Mouse (Mus musculus) mouse trophoblast stem cell (cell line): ENCODE results near the gene Ctdsp2.

Experiments
- in situ Hi-C, 2 experiments: fragments of 300-500 bp; cut with MseI, MboI; formaldehyde crosslinking; loops; 2 replicates in 1 of 2; 3 replicates in 1 of 2; pipeline ENCODE4 v1.15.1; 2025

Gene Ctdsp2

DNA sequence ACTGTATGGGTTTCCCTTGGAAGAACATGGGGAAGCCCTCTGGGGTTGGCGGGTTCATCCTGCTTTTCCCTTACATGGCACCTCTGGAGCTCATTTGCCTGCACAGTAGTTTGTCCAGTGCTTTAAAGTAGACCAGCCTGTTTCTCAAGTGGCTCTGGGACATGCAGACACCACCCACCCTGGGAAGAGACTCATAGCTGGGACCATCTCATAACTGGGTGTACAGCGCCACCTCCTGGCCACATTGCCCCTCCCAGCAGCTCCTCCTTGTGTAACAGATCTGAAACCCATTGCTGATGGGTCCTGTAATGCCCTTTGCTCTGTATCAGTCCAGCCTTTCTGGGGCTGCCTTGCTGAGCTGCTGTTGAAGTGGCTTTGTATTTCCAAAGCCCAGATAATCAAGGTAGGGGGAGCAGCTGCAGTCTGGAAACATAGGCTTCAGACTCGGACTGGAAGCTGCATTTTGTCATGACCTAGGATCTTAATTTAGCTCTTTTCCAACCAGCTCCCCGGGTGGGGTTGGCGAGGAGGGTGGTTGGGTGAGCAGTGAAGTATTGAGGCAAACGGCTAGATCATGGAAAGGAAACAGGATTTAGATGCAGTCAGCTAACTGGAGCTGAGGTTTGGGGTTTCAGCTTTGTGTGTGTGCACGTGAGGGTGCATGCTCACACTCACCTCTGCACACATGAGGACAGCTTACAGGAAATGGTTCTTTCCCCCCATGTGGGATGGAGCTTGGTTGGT is 12.0 kb downstream of the Ctdsp2 start:
- in situ Hi-C loops: loop anchor here (5.0 kb wide), 1 partner anchor 73 kb away; no protein-coding TSS in a partner anchor

DNA sequence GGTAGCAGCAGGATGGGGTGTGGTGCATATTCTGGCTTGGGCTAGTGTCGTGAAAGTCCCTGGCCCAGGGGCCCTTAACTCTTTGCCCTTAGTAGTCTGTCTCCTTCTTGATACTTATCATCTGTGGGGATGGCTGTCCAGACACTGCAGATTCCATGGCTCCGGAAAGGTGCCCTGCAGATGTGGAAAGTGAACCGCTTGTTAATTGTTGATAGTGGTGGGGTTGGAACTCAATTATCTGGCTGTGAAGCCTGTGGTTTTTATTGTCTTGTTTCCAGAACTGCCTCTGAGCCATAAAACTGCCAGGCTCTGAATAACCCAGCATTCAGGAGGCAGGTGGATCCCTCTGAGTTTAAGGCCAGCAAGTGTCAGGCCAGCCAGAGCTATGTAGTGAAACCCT is 13.2 kb downstream of the Ctdsp2 start:
- in situ Hi-C loops: loop anchor here (5.0 kb wide), 1 partner anchor 74 kb away; no protein-coding TSS in a partner anchor

DNA sequence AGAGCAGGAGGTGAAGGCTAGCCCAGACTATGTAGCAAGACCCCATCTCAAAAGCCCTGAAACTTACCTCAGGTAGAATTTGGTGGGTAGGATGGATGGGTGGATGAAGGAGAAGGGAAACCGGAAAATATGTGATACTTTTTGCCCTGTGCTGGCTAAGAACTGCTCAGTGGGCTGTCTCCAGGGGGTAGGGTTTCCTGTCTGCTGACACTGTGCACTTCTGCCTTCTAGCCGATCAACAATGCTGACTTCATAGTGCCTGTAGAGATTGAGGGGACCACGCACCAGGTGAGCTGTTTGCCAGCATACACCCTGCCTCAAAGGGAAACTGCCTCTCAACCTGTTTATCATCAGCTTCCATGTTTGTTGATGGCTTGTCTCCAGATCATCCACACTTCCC is 15.1 kb downstream of the Ctdsp2 start:
- in situ Hi-C loops: loop anchor here (5.0 kb wide), 1 partner anchor 76 kb away; no protein-coding TSS in a partner anchor

DNA sequence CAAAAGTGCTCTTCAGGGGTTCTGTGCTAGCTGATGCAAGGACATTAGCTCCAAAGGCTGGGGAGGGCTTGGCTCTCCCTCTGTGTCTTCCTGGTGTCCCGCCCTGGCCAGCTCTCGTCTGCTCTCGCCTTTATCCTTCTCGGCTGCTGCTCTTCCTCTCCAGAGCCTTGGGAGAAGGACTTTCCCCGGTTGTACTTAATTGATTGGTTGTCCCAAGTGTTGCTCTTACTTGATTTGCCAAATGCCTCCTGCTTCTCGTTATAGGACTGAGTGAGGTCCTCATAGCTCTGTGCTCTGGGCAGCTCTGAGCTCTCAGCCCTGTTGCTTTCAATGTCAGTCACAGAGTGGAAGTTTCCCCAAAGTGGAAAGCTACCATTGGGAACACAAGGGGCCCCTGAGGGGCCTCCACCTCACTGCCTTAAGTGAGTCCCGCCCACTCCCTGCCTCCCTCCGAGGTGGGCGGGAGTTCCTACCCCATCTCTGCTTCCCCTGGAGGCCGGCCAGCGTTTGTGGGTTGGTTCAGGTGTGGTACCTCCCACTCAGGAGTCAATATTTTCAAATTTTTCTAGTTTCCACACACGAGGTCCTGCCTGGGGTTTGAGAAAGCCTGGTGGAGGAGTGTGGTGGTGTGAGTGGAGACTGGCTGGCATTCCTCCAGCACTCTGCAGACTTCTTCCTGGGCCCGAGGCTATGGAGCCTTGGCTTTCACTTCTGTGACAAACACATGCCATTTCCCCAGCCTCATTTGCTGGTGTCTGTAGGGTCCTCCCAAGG is 19.0 kb downstream of the Ctdsp2 start:
- in situ Hi-C loops: no loop called here

DNA sequence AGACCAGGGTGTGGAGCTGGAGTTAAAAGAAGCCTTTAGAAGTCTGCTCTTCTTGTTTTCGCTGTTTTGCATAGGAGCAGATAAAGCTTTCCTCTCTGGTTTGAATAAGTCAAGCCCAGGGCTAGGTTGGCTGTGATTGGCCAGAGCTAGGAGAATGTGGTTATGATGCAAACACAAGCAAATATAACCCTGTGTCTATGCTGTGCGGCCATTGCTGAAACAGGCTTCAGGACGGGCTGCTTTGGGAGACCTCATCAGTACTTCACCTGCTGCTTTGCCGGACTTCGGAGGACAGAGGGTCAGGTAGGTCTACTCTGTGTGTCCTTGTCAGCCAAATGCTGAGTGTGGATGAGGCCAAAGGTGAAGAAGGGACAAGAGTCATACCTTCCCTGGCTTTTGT is 22.0 kb downstream of the Ctdsp2 start, which contains the start of gene Avil:
Gene Avil, plus strand, starts transcription at position 181 of the 400 bp plus-strand sequence.
- in situ Hi-C loops: no loop called here

DNA sequence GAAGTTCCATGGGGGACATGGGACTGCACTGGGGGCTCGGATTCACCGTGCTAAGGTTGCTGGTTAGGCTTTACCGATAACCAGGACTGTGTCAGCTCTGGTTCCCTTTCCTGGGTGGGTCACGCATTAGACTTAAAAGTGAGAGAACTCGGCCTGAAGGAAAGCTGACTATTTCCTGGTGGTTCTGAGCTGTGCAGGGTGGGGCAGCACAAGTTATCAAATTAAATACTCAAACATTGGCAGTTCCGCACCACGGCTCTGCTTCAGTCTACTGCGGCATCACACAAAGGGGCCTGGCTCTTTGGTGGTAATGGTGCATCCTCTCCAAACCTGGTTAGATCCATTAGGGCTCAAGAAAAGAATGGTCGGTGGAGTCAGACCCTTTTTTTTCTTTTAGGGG is 22.8 kb downstream of the Ctdsp2 start:
- in situ Hi-C loops: no loop called here

DNA sequence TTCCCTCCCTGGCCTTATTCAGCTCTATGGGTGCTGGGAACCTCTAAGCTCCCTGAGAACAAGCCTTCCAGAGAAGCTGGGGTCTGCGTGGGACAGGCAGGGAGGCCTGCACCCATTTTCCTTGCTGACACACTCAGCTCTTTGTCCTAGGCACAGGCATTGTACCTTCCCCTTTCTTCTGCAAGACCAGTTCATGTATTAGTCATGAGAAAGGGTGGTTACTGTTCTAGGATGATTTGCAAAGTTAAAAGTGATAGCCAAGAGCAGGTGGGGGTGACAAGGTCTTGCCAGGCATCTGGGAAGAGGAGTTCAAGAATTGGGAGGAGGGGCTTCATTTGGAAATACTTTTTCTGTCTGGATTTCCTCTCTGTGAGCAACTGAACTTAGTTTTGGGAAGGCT is 23.5 kb downstream of the Ctdsp2 start:
- in situ Hi-C loops: no loop called here

DNA sequence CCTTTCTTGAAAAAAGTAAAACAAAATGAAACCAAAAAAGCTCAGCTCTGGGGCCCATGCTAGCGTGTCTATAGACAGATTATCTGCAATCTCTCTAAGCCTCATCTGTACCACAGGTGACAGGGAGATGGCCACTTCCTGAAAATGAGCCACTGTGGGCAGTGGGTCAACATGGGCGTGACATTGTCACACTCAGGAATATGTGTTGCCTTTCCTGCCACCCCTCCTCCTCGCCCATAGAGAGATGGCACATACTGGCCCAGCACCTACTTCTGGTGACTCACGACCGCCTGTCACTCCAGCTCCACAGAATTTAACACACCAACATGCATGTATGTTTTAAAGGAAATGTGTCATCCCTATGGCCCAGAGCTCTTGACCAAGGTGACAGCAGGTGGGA is 24.2 kb downstream of the Ctdsp2 start:
- in situ Hi-C loops: no loop called here

DNA sequence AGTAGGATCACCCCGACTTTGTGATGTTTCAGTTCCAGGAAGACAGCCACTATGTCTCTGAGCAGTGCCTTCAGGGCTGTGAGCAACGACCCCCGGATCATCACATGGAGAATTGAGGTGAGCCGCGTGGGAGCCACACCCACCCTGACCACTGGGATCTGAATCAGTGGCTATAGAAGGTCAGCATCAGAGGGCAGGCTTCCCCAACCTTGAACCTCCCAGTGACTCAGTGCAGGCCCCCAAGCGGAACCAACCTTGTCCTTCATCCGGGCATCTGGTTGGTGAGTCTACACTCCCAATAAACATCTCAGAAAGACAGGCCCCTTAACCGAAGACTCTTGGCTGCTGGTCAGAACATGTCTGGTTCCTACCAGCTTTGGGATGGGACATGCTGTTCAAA is 24.8 kb downstream of the Ctdsp2 start:
- in situ Hi-C loops: no loop called here

DNA sequence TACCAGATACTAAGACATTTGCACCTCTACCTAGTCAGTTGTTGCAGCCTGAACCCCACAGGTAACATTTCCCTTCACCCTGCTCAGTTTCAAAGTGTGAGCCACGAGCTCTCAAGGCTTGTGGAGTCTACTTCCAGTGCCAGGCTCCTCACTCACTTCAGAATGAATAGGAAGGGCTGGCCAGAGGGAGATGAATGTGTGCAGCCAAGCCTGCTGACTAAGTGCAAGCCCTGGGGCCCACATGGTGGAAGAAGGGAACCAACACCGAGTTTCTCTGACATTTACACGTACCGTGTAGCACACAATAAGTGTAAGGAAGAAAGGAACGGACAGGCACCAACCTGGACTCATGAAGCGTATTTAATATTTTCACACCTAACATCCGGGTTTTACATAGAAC is 25.3 kb downstream of the Ctdsp2 start:
- in situ Hi-C loops: no loop called here

DNA sequence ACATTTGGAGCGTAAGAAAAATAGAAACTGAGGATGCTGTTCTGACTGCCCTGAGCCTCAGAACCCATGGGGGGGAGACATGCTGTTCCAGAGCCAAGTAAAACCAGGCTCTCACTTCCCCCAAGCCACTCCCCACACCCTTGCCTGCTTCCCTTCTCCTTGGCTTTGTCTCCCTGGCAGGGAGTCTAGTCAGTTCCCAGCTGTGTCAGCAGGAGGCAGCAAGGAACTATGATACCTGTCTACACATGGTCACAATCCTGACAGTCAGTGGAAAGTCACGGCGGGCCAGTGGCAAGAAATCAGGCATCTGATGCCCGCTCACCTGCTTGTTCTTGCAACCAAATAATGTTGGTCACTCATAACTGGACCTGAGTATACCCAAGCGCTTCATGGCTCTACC is 38.0 kb downstream of the Ctdsp2 start:
- in situ Hi-C loops: no loop called here

DNA sequence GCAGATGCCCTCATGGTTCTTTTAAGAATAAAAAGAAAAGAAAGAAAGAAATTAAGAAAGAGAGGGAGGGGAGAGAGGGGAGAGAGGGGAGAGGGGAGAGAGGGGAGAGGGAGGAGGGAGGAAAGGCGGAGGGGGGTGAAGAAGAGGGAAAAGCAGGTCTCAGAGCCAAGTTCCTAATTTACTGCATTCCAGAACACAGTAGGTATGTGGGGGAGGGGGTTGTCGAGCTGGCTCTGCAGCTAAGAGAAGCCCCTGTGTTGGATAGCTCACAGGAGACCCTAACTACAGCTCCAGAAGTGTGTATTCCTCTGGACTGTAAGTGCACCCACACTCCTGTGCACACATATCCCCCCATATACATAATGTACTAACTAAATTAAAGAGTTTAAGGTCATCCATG is 38.6 kb downstream of the Ctdsp2 start:
- in situ Hi-C loops: no loop called here

DNA sequence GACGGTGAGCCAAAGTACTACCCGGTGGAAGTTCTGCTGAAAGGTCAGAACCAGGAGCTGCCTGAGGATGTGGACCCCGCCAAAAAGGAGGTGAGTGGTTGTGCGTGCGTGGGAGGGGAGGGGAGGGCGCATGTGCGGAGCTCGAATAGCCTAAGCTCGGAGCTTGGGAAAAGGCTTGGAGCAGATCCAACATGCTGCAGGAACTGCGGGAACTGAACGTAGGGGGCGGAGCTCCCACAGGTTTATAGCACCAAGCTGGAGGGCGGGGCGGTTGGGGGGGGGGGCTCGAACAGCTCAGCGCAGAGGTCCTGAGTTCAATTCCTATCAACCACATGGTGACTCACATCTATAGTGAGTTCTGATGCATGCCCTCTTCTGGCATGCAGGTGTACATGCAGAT is 39.9 kb downstream of the Ctdsp2 start:
- in situ Hi-C loops: no loop called here

DNA sequence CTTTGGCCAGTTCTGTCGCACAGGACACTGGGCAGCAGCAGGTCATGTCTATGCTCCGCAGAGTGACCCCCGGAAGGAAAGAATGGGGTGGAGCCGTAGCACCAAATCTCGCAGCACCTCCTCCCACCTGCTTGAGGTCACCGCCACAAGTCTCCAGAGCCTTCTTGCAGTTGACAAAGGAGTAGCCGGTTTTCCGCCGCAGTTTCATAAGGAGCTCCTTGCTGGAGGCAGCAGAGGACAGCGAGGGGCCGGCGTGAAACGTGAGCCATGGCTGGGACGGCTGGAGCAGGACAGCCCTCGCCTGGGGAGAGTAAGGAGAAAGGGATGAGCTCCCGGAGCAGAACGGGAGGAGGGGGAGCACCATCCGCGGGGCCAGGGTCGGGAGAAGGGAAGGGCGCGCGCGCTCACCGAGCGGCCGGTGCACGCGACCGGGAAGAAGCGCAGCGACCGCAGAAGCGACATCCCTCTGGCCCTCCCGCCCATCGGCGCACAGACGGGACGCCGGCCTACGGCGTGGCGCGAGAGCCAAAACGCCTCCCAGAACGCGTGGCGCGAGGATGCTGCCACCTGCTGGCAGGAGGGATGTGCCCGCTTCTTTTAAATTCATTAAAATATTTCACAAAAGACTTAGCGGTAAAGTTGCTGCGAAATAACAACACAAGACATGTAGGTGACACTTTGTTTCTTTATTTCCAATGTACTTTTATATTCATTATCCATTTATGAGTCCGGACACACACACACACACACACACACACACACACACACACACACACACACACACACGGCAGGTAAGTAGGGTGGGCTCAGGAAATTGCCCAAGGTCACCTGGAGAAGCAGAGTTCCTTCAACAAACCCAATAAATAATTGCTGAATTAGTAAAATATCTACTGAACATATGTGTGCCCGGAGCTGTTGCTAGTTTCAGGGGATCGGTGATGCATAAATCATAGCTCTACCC is 52.1 kb downstream of the Ctdsp2 start, which contains the start of gene Tsfm:
Gene Tsfm, minus strand, starts transcription at position 505 of the 961 bp plus-strand sequence.
- in situ Hi-C loops: no loop called here

DNA sequence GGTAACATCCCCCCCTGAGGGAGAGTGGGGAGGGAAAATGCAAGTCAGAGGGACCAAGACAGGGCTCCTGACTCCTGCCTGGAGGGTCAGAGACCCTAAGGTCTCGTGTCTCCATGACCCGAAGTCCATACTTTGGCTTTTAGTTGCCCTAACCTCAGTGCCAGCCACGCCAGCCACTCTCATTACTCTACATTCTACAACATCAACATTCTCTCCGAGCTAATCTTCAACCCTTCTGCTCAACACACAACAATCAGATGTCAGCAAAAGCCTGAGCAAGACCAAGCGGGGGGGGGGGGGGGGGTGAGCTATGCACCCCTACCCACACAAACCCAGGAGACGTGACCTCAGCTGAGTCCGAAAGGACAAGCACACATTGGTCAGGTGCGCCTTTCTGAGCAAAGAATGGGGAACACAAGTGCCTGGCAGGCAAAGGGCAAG is 54.8 kb downstream of the Ctdsp2 start:
- in situ Hi-C loops: no loop called here

DNA sequence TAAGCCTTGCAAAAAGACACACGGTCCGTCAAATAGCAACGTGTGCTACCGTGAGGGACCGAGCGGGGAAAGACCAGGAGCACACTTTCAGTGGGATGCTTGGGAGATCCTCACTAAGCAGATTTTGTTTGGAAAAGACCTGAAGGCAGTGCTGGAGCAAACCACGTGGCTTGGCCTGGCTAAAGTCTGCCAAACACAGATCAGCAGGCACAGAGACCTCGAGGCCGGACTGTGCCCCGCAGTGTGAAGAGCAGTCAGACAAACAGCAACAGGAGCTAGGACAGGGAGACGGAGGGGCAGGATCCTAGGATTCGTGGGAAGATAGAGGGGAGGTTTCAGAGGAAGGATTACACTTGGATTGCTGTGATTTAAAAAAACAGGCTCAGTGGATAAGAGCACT is 57.8 kb downstream of the Ctdsp2 start:
- in situ Hi-C loops: no loop called here

DNA sequence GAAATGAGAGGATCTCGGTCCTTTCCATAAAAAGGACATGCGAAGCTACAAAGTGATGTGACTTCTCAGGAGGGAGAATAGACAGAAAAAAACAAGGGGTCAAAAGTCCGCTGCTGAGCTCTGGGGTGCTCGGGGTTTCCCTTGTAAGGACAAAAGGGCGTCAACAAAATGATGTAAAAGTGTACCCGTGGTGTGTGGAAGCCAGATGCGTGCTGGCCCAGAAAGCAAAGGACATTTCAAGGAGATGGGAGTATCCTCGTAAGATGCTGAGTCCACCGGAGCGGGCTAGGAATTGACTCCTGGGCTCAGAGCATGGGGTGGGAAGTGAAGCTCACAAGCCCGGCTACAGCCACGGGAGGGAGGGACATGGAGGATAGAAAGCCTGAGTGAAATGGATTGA is 59.1 kb downstream of the Ctdsp2 start:
- in situ Hi-C loops: no loop called here

DNA sequence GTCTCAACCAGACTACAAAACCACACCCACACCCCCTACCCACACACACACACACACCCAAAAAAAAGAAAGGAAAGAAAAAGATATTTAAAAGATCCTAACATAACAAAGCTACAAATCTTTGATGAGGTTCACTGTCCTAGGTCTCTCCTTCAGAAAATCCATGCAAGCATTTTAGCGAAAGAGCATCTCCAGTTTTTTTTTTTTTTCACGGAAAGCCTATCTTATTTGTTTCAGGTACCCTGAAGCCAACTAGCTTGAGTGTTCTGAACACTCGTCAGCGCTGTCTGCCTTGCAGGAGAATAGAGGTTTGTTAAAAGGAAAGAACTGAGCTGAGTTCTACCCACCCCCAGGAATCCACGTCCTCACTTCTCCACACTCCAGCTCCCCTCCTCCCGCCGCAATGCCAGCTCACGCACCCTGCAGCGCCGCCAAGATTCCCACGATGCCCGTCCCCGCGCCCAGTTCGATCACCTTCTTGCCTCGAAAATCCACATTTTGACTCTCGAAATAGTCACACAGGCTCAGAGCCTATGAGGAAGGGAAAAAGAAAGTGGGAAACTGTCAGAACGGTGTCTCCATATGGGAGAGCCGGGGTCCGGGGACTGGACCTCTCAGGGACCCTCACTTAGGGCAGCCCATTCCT is 62.2 kb downstream of the Ctdsp2 start:
- in situ Hi-C loops: no loop called here

DNA sequence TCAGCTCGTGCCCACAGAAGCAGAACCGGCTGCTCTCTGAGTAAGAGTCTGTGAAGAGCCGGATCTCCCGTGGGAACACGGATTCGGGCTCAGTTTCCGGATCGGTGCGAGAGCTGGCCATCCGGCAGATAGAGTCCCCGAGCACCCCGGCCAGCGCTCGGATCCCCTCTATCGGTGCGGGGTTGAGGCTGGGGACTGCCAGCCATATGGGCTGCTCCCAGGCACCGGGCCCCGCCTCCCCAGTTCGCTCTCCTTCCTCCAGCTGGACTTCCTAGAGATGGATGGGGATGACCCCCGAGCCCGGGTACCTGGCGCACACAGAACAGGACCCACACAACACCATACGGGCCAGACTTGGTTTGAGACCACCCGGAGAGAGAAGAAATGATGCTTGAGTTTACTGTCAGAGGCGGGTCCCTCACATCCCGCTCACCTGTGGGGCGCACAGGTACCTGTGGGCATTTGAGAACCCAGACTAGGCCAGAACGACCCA is 62.8 kb downstream of the Ctdsp2 start, which contains the start of the genes Mettl1 and Eef1akmt3:
Gene Mettl1, plus strand, starts transcription at position 141 of the 493 bp plus-strand sequence.
Gene Eef1akmt3, minus strand, starts transcription at position 240 of the 493 bp plus-strand sequence.
- in situ Hi-C loops: no loop called here

DNA sequence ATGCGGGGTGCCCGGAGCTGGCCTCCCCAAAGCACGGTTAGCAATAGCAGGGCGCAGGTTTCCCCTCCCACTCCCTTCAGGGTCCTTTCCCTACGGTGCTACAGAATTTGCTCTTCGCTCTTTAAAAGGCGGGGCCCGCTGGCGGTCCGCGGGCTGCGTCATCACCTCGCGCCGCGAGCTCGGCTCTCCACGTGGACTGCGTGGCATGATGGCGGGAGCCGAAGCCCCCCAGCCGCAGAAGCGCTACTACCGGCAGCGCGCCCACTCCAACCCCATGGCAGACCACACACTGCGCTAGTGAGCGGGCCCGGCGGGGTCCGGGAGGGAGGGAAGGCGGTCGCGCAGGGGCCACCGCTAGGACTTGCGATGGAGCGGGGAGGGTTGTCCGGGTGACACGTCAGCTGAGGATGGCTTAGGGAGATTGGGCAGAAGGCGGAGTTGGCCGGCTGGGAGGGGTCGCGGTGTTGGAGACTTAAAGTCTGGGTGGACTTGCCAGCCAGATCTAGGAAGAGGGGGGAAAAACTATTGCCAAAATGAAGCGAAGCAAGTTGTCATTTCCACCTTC is 63.3 kb downstream of the Ctdsp2 start:
- in situ Hi-C loops: no loop called here
